Mouse (Mus musculus): ENCODE results near the gene Bcat2.

GRCm38 (mm10) chr7:45539095-45539494 lies 30.9 kb upstream of the Bcat2 start:
- TF ChIP-seq GATA1 (IDR thresholded peaks at IDR 0.05; ENCODE audit: borderline replicate concordance, low read length) (no peak), FLI1 (IDR thresholded peaks at IDR 0.05; ENCODE audit: low read length) (no peak)
